Mouse (Mus musculus) MEL (cell line): Measurements from ENCODE around the gene Ppard.

Source experiments
- SIN3A ChIP-seq: IDR thresholded peaks from 2 replicates; pipeline ENCODE4 v1.6.1; 2012; ENCODE audit warnings: low read length, improper control_type of control experiment, inconsistent platforms
- UBTF ChIP-seq: IDR thresholded peaks from 2 replicates; pipeline ENCODE4 v1.6.1; 2012; ENCODE audit warnings: low read depth, mild to moderate bottlenecking, inconsistent platforms, low read length, improper control_type of control experiment, moderate library complexity, borderline replicate concordance; ENCODE audit not compliant: insufficient read depth
- ZMIZ1 ChIP-seq: IDR thresholded peaks from 2 replicates; pipeline ENCODE4 v1.6.1; 2012; ENCODE audit warnings: low read depth, mild to moderate bottlenecking, inconsistent platforms, low read length, improper control_type of control experiment, moderate library complexity

DNA sequence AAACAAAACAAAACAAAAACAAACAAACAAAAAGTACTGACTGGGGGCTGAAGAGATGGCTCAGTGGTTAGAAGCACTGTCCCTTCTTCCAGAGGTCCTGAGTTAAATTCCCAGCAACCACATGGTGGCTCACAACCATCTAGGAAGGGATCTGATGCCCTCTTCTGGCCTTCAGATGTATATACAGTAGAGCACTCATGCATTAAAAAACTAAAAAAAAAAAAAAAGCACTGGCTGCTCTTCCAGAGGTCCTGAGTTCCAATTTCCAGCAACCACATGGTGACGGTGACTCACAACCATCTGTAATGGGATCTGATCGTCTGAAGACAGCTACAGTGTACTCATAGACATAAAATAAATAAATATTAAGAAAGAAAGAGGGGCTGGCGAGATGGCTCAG lies 78.3 kb downstream of the Ppard start:
- TF ChIP-seq SIN3A (no peak), UBTF (no peak), ZMIZ1 (no peak)
